Mouse (Mus musculus): ENCODE measurements at regions not wholly inside any gene's neighbourhood (a gene's known extent, or its start where the extent isn't known, plus 50 kb on each side); places are given as distances from the start of the nearest gene placed in this dataset.

DNA sequence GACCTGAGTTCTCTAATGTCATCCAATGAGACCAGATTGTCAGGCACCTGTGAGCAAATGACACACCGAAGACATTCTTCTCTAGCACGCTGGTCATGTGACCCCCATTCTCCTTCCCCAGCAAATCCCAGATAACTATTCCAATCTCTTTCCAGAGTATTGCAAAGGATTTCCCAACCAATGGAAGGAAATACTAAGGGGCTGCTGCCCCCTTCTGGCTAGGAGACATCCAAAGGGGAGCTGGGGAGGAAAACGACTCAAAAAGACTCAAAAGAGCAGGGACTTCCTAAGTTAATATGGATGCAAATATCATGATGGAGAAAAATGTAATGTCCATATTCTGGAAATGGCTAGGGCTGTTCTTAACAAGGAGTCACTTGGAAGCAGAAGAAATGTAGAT is 129.5 kb downstream of the Kcna5 start:
- H3K4me1 ChIP-seq (ENCODE audit: control insufficient read depth, insufficient read depth, low read length) = no peaks in the 10 kb centered on the region
- H3K27me3 ChIP-seq (replicated peaks; ENCODE audit: control insufficient read depth, insufficient read depth, low read length) = no peaks in the 10 kb centered on the region
- H3K36me3 ChIP-seq (ENCODE audit: control insufficient read depth, insufficient read depth, low read length) = no peaks in the 10 kb centered on the region
- no peak overlapping the region for H3K4me3 ChIP-seq (ENCODE audit: low read depth, low read length)
- no peak for ATAC-seq
- H3K27ac ChIP-seq (ENCODE audit: low read depth, low read length) = no peak overlapping the region
- H3K9ac ChIP-seq (ENCODE audit: low read length) = no peak overlapping the region
- H3K9me3 ChIP-seq (replicated peaks; ENCODE audit: control insufficient read depth, low read length) = no peaks in the 10 kb centered on the region
- WGBS = 40% methylated on average over 3 of the region's 3 CpGs
- no peak overlapping the region for H3K4me2 ChIP-seq (ENCODE audit: low read length)
- DNase-seq (ENCODE audit: low spot score) = peak; percentile 57

- Histone ChIP-seq H3K36me3 (ENCODE audit: control insufficient read depth, insufficient read depth, low read length) (no peaks in the 10 kb centered on the region), H3K4me3 (ENCODE audit: low read depth, low read length) (no peak overlapping the region), H3K9me3 (replicated peaks; ENCODE audit: control insufficient read depth, low read length) (no peaks in the 10 kb centered on the region), H3K4me1 (ENCODE audit: control insufficient read depth, insufficient read depth, low read length) (no peaks in the 10 kb centered on the region), H3K27me3 (replicated peaks; ENCODE audit: control insufficient read depth, insufficient read depth, low read length) (no peaks in the 10 kb centered on the region), H3K9ac (ENCODE audit: low read length) (no peak overlapping the region), H3K4me2 (ENCODE audit: low read length) (no peak overlapping the region), H3K27ac (ENCODE audit: low read depth, low read length) (no peak overlapping the region)
- 88% methylated on average over 12 of the region's 12 CpGs for WGBS
- ATAC-seq (no peak), DNase-seq (ENCODE audit: low spot score) (no peak)
Measured at GRCm38 (mm10) chr6:126404331-126405070, 130.7 kb downstream of the Kcna5 start.

DNA sequence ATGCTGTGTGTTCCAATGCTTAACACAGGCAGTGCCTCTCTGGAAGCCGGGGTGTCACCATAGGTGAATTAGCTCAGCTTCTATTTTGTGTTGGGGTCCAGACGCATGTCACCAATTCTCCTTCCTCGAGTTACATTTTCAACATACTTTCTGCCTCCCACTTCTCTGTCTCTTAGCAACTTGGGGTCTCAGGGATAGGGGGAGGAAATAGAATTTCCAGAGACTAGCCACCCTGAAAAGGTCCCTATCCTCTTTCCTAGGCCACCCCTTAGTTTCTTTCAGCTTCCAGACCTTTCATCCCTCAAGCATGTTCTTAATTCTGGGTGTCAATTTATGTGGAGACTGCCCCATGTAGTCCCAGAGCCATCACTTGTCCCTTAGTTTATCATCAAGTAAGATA is 135.6 kb downstream of the Kcna5 start:
- Histone ChIP-seq H3K27ac (ENCODE audit: low read depth, low read length) (no peak overlapping the region), H3K36me3 (ENCODE audit: control insufficient read depth, insufficient read depth, low read length) (no peaks in the 10 kb centered on the region)
- 84% methylated on average over 3 of the region's 3 CpGs for WGBS

GRCm38 (mm10) chr6:126398641-126399040 is 136.6 kb downstream of the Kcna5 start:
- Histone ChIP-seq H3K9ac (ENCODE audit: low read length) (no peak overlapping the region), H3K27me3 (replicated peaks; ENCODE audit: control insufficient read depth, insufficient read depth, low read length) (0 out of 2 replicates have a peak, but pooled peaks cover 5% of the 10 kb centered on the region), H3K4me2 (ENCODE audit: low read length) (no peak overlapping the region), H3K9me3 (replicated peaks; ENCODE audit: control insufficient read depth, low read length) (no peaks in the 10 kb centered on the region), H3K4me3 (ENCODE audit: low read depth, low read length) (no peak overlapping the region), H3K4me1 (ENCODE audit: control insufficient read depth, insufficient read depth, low read length) (peaks cover 3% of the 10 kb centered on the region; the same call in 1 of the 2 replicates), H3K36me3 (ENCODE audit: control insufficient read depth, insufficient read depth, low read length) (no peaks in the 10 kb centered on the region), H3K27ac (ENCODE audit: low read depth, low read length) (no peak overlapping the region)
- ATAC-seq (no peak), DNase-seq (ENCODE audit: low spot score) (peak; percentile 41)
- 5% methylated on average over 2 of the region's 2 CpGs for WGBS

More for the DNA sequence above, 135.6 kb downstream of the Kcna5 start:
- H3K4me2 ChIP-seq (ENCODE audit: low read length) = no peak overlapping the region
- DNase-seq (ENCODE audit: low spot score) = no peak
- no peak for ATAC-seq
- H3K4me3 ChIP-seq (ENCODE audit: low read depth, low read length) = no peak overlapping the region
- no peak overlapping the region for H3K9ac ChIP-seq (ENCODE audit: low read length)
- H3K27me3 ChIP-seq (replicated peaks; ENCODE audit: control insufficient read depth, insufficient read depth, low read length) = 0 out of 2 replicates have a peak, but pooled peaks cover 5% of the 10 kb centered on the region
- H3K4me1 ChIP-seq (ENCODE audit: control insufficient read depth, insufficient read depth, low read length) = peaks cover 3% of the 10 kb centered on the region; the same call in 1 of the 2 replicates
- no peaks in the 10 kb centered on the region for H3K9me3 ChIP-seq (replicated peaks; ENCODE audit: control insufficient read depth, low read length)

- 0 out of 2 replicates have a peak, but pooled peaks cover 8% of the 10 kb centered on the region for H3K27me3 ChIP-seq (replicated peaks; ENCODE audit: control insufficient read depth, insufficient read depth, low read length)
- no peak overlapping the region for H3K4me3 ChIP-seq (ENCODE audit: low read depth, low read length)
- H3K27ac ChIP-seq (ENCODE audit: low read depth, low read length) = no peak overlapping the region
- H3K36me3 ChIP-seq (ENCODE audit: control insufficient read depth, insufficient read depth, low read length) = no peaks in the 10 kb centered on the region
- WGBS = 69% methylated on average over 3 of the region's 3 CpGs
- DNase-seq (ENCODE audit: low spot score) (peak; percentile 48), ATAC-seq (0 out of 2 replicates have a peak, but pooled peaks have one; percentile 29)
- no peak overlapping the region for H3K4me2 ChIP-seq (ENCODE audit: low read length)
- peaks cover 3% of the 10 kb centered on the region; the same call in 1 of the 2 replicates for H3K4me1 ChIP-seq (ENCODE audit: control insufficient read depth, insufficient read depth, low read length)
- H3K9ac ChIP-seq (ENCODE audit: low read length) = no peak overlapping the region
- H3K9me3 ChIP-seq (replicated peaks; ENCODE audit: control insufficient read depth, low read length) = no peaks in the 10 kb centered on the region
Measured at GRCm38 (mm10) chr6:126395015-126395414, 140.2 kb downstream of the Kcna5 start.

GRCm38 (mm10) chr6:126394111-126394809 is 141.0 kb downstream of the Kcna5 start:
- Histone ChIP-seq H3K27ac (ENCODE audit: low read depth, low read length) (no peak overlapping the region), H3K4me1 (ENCODE audit: control insufficient read depth, insufficient read depth, low read length) (peaks cover 3% of the 10 kb centered on the region; the same call in 1 of the 2 replicates), H3K9me3 (replicated peaks; ENCODE audit: control insufficient read depth, low read length) (no peaks in the 10 kb centered on the region), H3K4me2 (ENCODE audit: low read length) (no peak overlapping the region), H3K36me3 (ENCODE audit: control insufficient read depth, insufficient read depth, low read length) (no peaks in the 10 kb centered on the region), H3K4me3 (ENCODE audit: low read depth, low read length) (no peak overlapping the region), H3K9ac (ENCODE audit: low read length) (no peak overlapping the region), H3K27me3 (replicated peaks; ENCODE audit: control insufficient read depth, insufficient read depth, low read length) (0 out of 2 replicates have a peak, but pooled peaks cover 8% of the 10 kb centered on the region)
- ATAC-seq = no peak
- peak; percentile 66 for DNase-seq (ENCODE audit: low spot score)
- WGBS = 11% methylated on average over 7 of the region's 7 CpGs

DNA sequence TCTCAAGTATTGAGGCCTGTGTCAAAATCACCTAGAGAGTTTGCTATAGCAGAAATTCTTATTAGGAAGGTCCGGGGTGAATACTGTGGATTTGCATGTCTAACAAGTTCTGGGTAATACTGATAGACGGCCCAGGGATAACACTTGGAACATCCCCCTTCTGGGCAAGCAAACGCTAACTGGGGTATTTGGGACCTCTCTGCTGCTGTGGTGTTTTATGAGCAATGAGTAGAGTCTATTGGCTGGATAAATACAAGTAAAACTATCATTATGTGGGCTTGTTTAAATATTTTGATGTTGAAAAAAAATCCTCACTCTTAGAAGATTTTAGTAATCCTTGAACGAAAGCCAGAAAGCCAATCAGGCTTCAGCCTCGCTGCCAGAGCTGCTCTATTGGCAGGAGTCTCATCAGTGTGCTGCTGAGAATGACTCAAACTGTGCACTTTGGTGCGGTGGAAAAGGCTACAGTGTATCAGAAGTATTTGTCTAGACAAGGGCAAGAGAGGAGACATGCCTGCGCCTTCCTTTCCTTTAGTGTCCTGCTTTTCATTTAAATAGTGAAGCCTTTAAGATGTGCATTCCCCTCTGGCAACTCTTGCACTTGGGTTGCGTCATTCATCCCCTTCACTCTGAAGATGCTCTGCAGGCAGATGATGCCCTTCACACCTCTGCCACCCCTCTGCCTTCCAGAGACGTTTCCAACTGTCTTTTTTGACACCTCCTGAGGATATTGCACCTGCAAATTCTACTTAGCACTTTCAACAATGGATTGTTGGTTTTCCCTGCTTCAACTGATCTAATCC is 150.8 kb downstream of the Kcna5 start:
- H3K27me3 ChIP-seq (replicated peaks; ENCODE audit: control insufficient read depth, insufficient read depth, low read length) = no peaks in the 10 kb centered on the region
- 58% methylated on average over 9 of the region's 9 CpGs for WGBS
- DNase-seq (ENCODE audit: low spot score) (peak; percentile 69), ATAC-seq (no peak)
- no peaks in the 10 kb centered on the region for H3K9me3 ChIP-seq (replicated peaks; ENCODE audit: control insufficient read depth, low read length)
- H3K4me2 ChIP-seq (ENCODE audit: low read length) = no peak overlapping the region
- no peak overlapping the region for H3K4me3 ChIP-seq (ENCODE audit: low read depth, low read length)
- no peaks in the 10 kb centered on the region for H3K36me3 ChIP-seq (ENCODE audit: control insufficient read depth, insufficient read depth, low read length)
- H3K9ac ChIP-seq (ENCODE audit: low read length) = no peak overlapping the region
- H3K27ac ChIP-seq (ENCODE audit: low read depth, low read length) = no peak overlapping the region
- no peaks in the 10 kb centered on the region for H3K4me1 ChIP-seq (ENCODE audit: control insufficient read depth, insufficient read depth, low read length)

GRCm38 (mm10) chr6:126377216-126377615 is 158.0 kb downstream of the Kcna5 start:
- Histone ChIP-seq H3K27me3 (replicated peaks; ENCODE audit: control insufficient read depth, insufficient read depth, low read length) (no peaks in the 10 kb centered on the region), H3K27ac (ENCODE audit: low read depth, low read length) (no peak overlapping the region), H3K4me2 (ENCODE audit: low read length) (no peak overlapping the region), H3K9me3 (replicated peaks; ENCODE audit: control insufficient read depth, low read length) (no peaks in the 10 kb centered on the region), H3K4me3 (ENCODE audit: low read depth, low read length) (no peak overlapping the region), H3K9ac (ENCODE audit: low read length) (no peak overlapping the region), H3K36me3 (ENCODE audit: control insufficient read depth, insufficient read depth, low read length) (no peaks in the 10 kb centered on the region), H3K4me1 (ENCODE audit: control insufficient read depth, insufficient read depth, low read length) (no peaks in the 10 kb centered on the region)
- no peak for ATAC-seq
- 61% methylated on average over 4 of the region's 4 CpGs for WGBS
- DNase-seq (ENCODE audit: low spot score) = peak; percentile 38

Measured in forebrain, embryonic 14.5 days (tissue).